Mouse (Mus musculus) kidney, embryonic 14.5 days (tissue): Measurements from ENCODE around the gene Ddb2. TPM values are rescaled to one million over a fixed set of nuclear protein-coding genes. Genes with fewer than 3 reads are reported as not detected.

Experiments
- ATAC-seq: fragments of 200-750 bp; cut with Nextera tagmentation; 2 replicates; pipeline ENCODE4 v1.8.0; 2017; ENCODE audit warnings: moderate number of reproducible peaks, mild to moderate bottlenecking, moderate TSS enrichment, moderate library complexity; ENCODE audit not compliant: low FRiP score, low TSS enrichment
- H3K27ac ChIP-seq: fragments of 300-500 bp; sonication (generic); 2 replicates; pipeline ENCODE4 v1.5.1; 2014; ENCODE audit warnings: low read depth, mild to moderate bottlenecking, low read length, moderate library complexity, mixed read lengths
- H3K27me3 ChIP-seq: fragments of 300-500 bp; sonication (generic); 2 replicates; pipeline ENCODE4 v1.6.1; 2014; ENCODE audit warnings: mild to moderate bottlenecking, low read length; ENCODE audit not compliant: control insufficient read depth, insufficient read depth
- H3K36me3 ChIP-seq: fragments of 300-500 bp; sonication (generic); 2 replicates; pipeline ENCODE4 v1.6.1; 2014; ENCODE audit warnings: low read length, mixed read lengths; ENCODE audit not compliant: control insufficient read depth, insufficient read depth
- H3K4me1 ChIP-seq: fragments of 300-500 bp; sonication (generic); 2 replicates; pipeline ENCODE4 v1.6.1; 2014; ENCODE audit warnings: low read length, mixed read lengths; ENCODE audit not compliant: control insufficient read depth, insufficient read depth
- H3K4me2 ChIP-seq: fragments of 300-500 bp; sonication (generic); replicated peaks from 2 replicates; pipeline ENCODE4 v1.6.1; 2014; ENCODE audit warnings: low read depth, mild to moderate bottlenecking, low read length
- H3K4me3 ChIP-seq: fragments of 300-500 bp; sonication (generic); 2 replicates; pipeline ENCODE4 v1.5.1; 2014; ENCODE audit warnings: mild to moderate bottlenecking, low read length
- H3K9ac ChIP-seq: fragments of 300-500 bp; sonication (generic); 2 replicates; pipeline ENCODE4 v1.6.1; 2014; ENCODE audit warnings: low read depth, mild to moderate bottlenecking, low read length, moderate library complexity
- H3K9me3 ChIP-seq: fragments of 300-500 bp; sonication (generic); 2 replicates; pipeline ENCODE4 v1.6.1; 2016; ENCODE audit warnings: low read length; ENCODE audit not compliant: control insufficient read depth
- WGBS: fragments of 180-500 bp; shearing (Covaris S2); extraction: QIAGEN DNeasy Blood & Tissue Kit; methylation state at CpG from one replicate; pipeline ENCODE4 v1.1.7; 2014; 5-methylcytosine and 5-hydroxymethylcytosine counted together
- polyA plus RNA-seq: library from polyadenylated mRNA; unstranded; fragments of >200 nt; fragmentation: Nextera tagmentation; extraction: Ambion mirVana; gene quantifications from 2 replicates; pipeline ENCODE4 v1.2.1, GENCODE M21; 2014

Ddb2 gene
- polyA plus RNA-seq, 1 experiment from 2014 or later, result 15.0 TPM

GRCm38 (mm10) chr2:91268706-91269105, 31.9 kb upstream of the Ddb2 start:
- no peak overlapping the region for H3K27ac ChIP-seq
- H3K9me3 ChIP-seq, result no peaks in the 10 kb centered on the region
- H3K4me2 ChIP-seq, result no peak overlapping the region
- H3K4me1 ChIP-seq, result peaks cover 15% of the 10 kb centered on the region; the same call in 1 of the 2 replicates
- no peaks in the 10 kb centered on the region for H3K27me3 ChIP-seq
- no peak for ATAC-seq
- 75% methylated on average over 2 of the region's 2 CpGs for WGBS
- peaks cover 71% of the 10 kb centered on the region for H3K36me3 ChIP-seq
- no peak overlapping the region for H3K9ac ChIP-seq
- H3K4me3 ChIP-seq, result no peak overlapping the region

- Histone ChIP-seq H3K4me2 (no peak overlapping the region), H3K36me3 (peaks cover 70% of the 10 kb centered on the region), H3K9me3 (no peaks in the 10 kb centered on the region), H3K4me3 (no peak overlapping the region), H3K27ac (no peak overlapping the region), H3K4me1 (peaks cover 15% of the 10 kb centered on the region; the same call in 1 of the 2 replicates), H3K27me3 (no peaks in the 10 kb centered on the region), H3K9ac (no peak overlapping the region)
- ATAC-seq, result no peak
- 93% methylated on average over 3 of the region's 3 CpGs for WGBS
Observed at GRCm38 (mm10) chr2:91268042-91268441, 31.3 kb upstream of the Ddb2 start.

GRCm38 (mm10) chr2:91264711-91265681, 28.2 kb upstream of the Ddb2 start, which contains the start of gene Arfgap2:
Gene Arfgap2 (plus strand): TSS chr2:91264974.
- WGBS, result 1% methylated on average over 72 of the region's 72 CpGs
- ATAC-seq, result peak; percentile 99
- peaks cover 15% of the 10 kb centered on the region; the same call in 1 of the 2 replicates for H3K4me1 ChIP-seq
- peak within 1 kb of the TSS; percentile 71 for H3K4me2 ChIP-seq
- peak within 1 kb of the TSS; percentile 93 for H3K27ac ChIP-seq
- H3K36me3 ChIP-seq, result peaks cover 63% of the 10 kb centered on the region
- no peaks in the 10 kb centered on the region for H3K27me3 ChIP-seq
- H3K9ac ChIP-seq, result peak within 1 kb of the TSS; percentile 88
- peak within 1 kb of the TSS; percentile 92 for H3K4me3 ChIP-seq
- H3K9me3 ChIP-seq, result no peaks in the 10 kb centered on the region

GRCm38 (mm10) chr2:91263692-91264660, 27.2 kb upstream of the Ddb2 start:
- 0 out of 2 replicates have a peak, but pooled peaks have one; percentile 2 for ATAC-seq

GRCm38 (mm10) chr2:91259493-91259892, 22.7 kb upstream of the Ddb2 start:
- Histone ChIP-seq H3K27ac (no peak overlapping the region), H3K36me3 (peaks cover 26% of the 10 kb centered on the region), H3K9ac (no peak overlapping the region), H3K9me3 (no peaks in the 10 kb centered on the region), H3K4me1 (peaks cover 31% of the 10 kb centered on the region), H3K4me2 (no peak overlapping the region), H3K27me3 (peaks cover 12% of the 10 kb centered on the region), H3K4me3 (no peak overlapping the region)
- 85% methylated on average over 1 of the region's 1 CpGs for WGBS
- no peak for ATAC-seq

More at GRCm38 (mm10) chr2:91263692-91264660, 27.2 kb upstream of the Ddb2 start:
- H3K4me3 ChIP-seq, result peak overlapping the region; percentile 92
- H3K27ac ChIP-seq, result peak overlapping the region; percentile 88
- H3K9ac ChIP-seq, result peak overlapping the region; percentile 88; the same call in 1 of the 2 replicates
- H3K27me3 ChIP-seq, result no peaks in the 10 kb centered on the region
- H3K4me1 ChIP-seq, result peaks cover 15% of the 10 kb centered on the region; the same call in 1 of the 2 replicates
- peak overlapping the region; percentile 71 for H3K4me2 ChIP-seq
- H3K36me3 ChIP-seq, result peaks cover 53% of the 10 kb centered on the region
- H3K9me3 ChIP-seq, result no peaks in the 10 kb centered on the region
- 82% methylated on average over 17 of the region's 17 CpGs for WGBS

GRCm38 (mm10) chr2:91258830-91259229, 22.0 kb upstream of the Ddb2 start:
- Histone ChIP-seq H3K9me3 (no peaks in the 10 kb centered on the region), H3K27me3 (peaks cover 16% of the 10 kb centered on the region), H3K4me2 (no peak overlapping the region), H3K9ac (no peak overlapping the region), H3K4me3 (no peak overlapping the region), H3K4me1 (peaks cover 26% of the 10 kb centered on the region), H3K27ac (no peak overlapping the region), H3K36me3 (peaks cover 26% of the 10 kb centered on the region)
- no peak for ATAC-seq
- 47% methylated on average over 1 of the region's 1 CpGs for WGBS

GRCm38 (mm10) chr2:91258054-91258453, 21.3 kb upstream of the Ddb2 start:
- peak overlapping the region; percentile 63 for H3K9ac ChIP-seq
- 71% methylated on average over 5 of the region's 5 CpGs for WGBS
- no peak for ATAC-seq

GRCm38 (mm10) chr2:91257126-91257980, 20.6 kb upstream of the Ddb2 start:
- WGBS, result 1% methylated on average over 22 of the region's 22 CpGs
- Histone ChIP-seq H3K4me3 (peak overlapping the region; percentile 76), H3K9ac (peak overlapping the region; percentile 63), H3K9me3 (no peaks in the 10 kb centered on the region), H3K36me3 (peaks cover 14% of the 10 kb centered on the region; the same call in 1 of the 2 replicates), H3K4me1 (peaks cover 26% of the 10 kb centered on the region), H3K4me2 (peak overlapping the region; percentile 93), H3K27me3 (peaks cover 16% of the 10 kb centered on the region), H3K27ac (peak overlapping the region; percentile 53; the same call in 1 of the 2 replicates)
- peak; percentile 82 for ATAC-seq

More at GRCm38 (mm10) chr2:91258054-91258453, 21.3 kb upstream of the Ddb2 start:
- Histone ChIP-seq H3K27ac (peak overlapping the region; percentile 53; the same call in 1 of the 2 replicates), H3K4me2 (peak overlapping the region; percentile 93), H3K4me1 (peaks cover 26% of the 10 kb centered on the region), H3K4me3 (peak overlapping the region; percentile 76), H3K36me3 (peaks cover 20% of the 10 kb centered on the region), H3K9me3 (no peaks in the 10 kb centered on the region), H3K27me3 (peaks cover 16% of the 10 kb centered on the region)
